Mouse (Mus musculus): Measurements from ENCODE around the gene Vav1. TPM values are rescaled to one million over a fixed set of nuclear protein-coding genes. Genes with fewer than 3 reads are reported as not detected.

The Vav1 gene
- total RNA-seq, 2 experiments from 2014 or later: 3.9 to 4.2 TPM

GRCm38 (mm10) chr17:57278537-57278936, 363 bp upstream of the Vav1 start:
- DNase-seq (ENCODE audit: low spot score in 2 of 2): no peak

GRCm38 (mm10) chr17:57279591-57280224, 808 bp downstream of the Vav1 start:
- no peak for DNase-seq (ENCODE audit: low spot score in 2 of 2)

GRCm38 (mm10) chr17:57280411-57280810, 1.5 kb downstream of the Vav1 start:
- DNase-seq (ENCODE audit: low spot score in 2 of 2): no peak

DNA sequence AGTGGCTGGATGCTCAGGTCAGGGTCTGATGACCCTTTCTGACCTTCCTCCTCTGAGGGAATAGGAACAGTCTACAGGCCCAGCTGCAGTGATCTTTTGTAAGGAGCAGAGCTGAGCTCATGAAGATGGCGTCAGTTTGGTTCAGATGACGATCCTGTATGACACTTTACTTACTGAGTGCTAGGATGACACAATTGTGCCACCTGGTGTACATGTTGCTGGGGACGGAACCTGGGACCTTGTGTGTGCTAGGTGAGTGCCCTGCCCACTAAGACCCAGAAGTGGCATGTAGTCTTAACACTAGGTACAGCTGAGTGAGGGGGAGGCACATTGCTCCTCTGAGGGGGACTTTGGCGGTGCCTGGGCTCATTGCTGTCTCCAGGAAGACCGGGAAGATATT, 5.0 kb downstream of the Vav1 start:
- no peak for DNase-seq (ENCODE audit: low spot score in 2 of 2)

GRCm38 (mm10) chr17:57285077-57285476, 6.2 kb downstream of the Vav1 start:
- no peak for DNase-seq (ENCODE audit: low spot score in 2 of 2)

DNA sequence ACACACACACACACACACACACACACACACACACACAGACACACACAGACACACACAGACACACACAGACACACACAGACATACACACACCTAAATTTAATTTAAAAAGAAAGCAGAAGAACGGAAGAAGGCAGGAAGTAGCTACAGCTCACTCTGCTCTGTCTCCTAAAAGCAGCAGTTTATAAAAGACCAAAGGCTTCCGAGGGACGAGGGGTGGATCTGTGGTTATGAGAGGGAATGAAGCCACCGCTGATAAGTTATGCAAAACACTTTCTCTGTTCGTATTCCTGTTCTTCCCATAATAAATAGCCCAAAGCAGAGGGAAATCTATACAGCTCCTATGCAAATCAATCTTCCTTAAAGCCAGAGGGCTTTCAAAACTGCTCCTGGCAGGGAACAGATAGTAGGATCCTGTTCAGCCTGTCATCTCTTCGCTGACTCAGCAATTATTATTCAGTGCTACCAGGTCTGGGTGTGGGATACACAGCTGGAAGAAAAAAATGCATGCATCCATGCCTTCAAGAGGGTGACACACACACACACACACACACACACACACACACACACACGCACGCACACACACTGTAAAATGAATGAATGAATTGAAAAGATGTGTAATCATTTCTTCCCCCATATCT, 7.9 kb downstream of the Vav1 start:
- DNase-seq (ENCODE audit: low spot score in 2 of 2): no peak

GRCm38 (mm10) chr17:57289252-57289651, 10.4 kb downstream of the Vav1 start:
- no peak for DNase-seq (ENCODE audit: low spot score in 2 of 2)

DNA sequence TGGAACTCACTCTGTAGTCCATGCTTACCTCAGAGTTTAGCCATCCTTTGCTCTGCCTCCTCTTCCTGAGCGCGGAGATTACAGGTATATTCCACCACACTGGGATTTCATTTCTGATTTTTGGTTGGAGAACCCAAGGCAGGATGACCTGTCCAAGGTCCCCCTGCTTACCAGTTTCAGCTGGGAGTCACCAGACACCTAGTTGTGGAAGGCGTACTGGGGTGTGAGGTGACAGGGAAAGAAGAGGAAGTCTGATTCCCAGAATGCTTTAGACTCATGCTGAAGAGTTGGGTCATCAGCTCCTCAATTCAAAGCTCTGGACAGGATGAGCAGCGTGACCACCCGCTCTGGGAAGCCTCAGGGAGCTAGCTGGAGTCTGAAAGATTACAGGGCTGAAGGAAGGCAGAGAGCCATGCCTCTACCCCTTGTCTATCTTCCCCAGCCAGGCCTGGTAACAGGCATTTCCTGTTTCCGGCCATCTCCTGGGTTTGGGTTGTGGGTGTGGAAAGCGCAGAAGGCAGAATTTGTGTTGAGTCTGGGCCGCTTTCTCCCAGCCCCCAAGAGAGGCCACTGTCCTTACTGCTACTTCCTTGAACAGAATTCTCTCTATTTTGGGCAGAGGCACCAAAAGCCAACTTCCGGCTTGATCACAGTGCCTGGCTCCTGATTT, 11.2 kb downstream of the Vav1 start:
- DNase-seq (ENCODE audit: low spot score in 2 of 2): no peak

DNA sequence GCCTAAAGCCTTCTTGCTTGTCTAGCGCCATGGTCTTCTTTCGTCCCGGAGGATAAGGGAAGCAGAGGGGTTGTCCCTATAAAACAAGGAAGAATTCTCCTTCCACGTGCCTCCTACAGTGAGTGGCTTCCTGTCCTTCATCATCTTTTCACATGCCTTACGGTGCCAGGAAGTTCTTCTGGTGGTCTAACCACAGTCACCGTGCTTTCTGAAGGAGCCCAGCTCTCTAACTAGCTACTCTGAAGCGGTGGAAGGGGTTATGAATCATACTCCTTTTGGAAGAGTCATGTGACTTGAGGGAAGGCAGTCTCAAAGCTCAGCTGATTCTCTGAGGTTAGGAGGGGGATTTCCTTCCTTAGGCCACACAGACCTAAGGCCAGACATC, 11.8 kb downstream of the Vav1 start:
- DNase-seq (ENCODE audit: low spot score in 2 of 2): no peak

DNA sequence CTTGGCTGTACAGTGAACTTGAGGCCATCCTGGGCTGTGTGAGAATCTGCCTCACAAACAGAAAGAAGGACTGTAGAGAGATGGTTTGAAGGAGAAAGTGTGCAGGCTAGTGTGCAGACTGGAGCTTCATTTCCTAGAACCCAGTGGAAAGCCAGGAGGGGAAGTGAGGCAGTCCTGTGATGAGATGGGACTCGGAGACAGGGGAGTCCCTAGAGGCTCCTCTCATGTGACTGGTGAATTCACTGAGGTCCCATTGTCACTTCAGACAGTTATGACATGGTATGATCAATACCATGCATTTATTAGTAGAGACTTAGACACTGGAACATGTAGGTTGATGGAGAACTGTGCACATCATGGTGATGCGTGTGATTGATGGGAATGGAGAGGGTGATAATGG, 13.4 kb downstream of the Vav1 start:
- DNase-seq (ENCODE audit: low spot score in 2 of 2): no peak

GRCm38 (mm10) chr17:57292968-57293367, 14.1 kb downstream of the Vav1 start:
- DNase-seq (ENCODE audit: low spot score in 2 of 2): no peak

DNA sequence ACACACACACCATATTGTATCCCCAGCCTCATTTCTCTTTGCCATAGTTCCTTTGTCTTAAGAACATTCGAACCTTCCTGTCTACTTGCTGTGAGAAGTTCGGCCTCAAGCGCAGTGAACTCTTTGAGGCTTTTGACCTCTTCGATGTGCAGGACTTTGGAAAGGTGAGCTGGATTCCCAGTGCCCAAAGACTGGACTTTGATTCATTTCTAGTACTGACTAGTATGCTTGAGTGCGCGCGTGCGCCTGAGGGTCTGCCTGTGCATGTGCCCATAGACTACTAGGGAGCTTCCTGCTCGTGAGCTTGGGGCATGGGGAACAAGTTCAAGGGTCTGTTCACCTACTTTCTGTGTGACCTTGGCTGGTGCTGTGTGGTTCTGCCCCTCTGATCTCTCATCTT, 17.0 kb downstream of the Vav1 start:
- DNase-seq (ENCODE audit: low spot score in 2 of 2): no peak

DNA sequence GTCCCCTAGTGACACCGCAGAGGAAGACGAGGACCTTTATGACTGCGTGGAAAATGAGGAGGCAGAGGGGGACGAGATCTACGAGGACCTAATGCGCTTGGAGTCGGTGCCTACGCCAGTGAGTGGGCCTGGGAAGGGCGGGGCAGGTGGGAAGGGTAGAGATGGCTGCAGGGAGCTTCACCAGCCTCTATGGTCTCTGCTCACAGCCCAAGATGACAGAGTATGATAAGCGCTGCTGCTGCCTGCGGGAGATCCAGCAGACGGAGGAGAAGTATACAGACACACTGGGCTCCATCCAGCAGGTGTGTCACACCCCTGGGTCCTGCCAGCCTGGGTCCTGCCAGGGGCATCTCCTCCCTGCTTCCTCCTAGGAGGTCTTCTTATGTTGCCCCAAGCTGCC, 18.1 kb downstream of the Vav1 start:
- DNase-seq (ENCODE audit: low spot score in 2 of 2): no peak

DNA sequence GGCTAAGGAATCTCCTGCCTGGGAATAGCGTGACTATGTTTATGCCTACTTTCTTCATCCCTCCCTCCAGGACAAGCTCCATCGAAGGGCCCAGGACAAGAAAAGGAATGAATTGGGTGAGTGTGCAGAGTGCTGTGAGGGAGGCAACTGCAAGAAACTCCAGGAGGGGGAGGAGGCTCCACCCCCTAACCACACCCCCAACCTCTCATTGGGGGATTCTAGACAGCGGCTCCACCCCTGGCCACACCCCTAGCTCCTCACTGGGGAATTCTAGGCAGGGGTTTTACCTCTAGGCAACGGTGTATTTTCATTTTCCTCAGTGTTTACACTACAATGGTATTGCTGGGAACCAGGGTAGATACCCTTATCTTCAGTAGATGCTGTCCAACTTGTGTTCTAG, 26.7 kb downstream of the Vav1 start:
- DNase-seq (ENCODE audit: low spot score in 2 of 2): no peak

DNA sequence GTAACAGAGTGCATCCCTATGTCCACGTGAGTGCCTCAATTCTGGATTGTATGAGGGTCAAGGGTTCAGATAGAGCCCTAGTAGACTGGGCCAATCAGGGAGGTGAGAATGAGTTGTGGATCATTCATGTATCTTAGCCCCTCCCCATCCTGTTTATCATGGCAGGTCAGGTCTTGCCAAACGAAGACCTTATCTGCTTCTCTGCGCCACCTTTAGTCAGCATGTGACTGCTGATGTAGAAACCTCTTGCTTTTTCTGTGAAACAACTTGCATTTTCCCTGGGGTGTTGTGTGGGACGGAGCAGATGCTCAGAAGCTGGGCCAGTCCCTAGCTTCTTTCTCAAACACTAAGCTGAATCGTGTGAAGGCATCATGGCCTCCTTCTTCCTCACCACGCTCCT, 28.2 kb downstream of the Vav1 start:
- DNase-seq (ENCODE audit: low spot score in 2 of 2): peak; percentile 3 to 13

GRCm38 (mm10) chr17:57311801-57312200, 32.9 kb downstream of the Vav1 start:
- DNase-seq (ENCODE audit: low spot score in 2 of 2): no peak

DNA sequence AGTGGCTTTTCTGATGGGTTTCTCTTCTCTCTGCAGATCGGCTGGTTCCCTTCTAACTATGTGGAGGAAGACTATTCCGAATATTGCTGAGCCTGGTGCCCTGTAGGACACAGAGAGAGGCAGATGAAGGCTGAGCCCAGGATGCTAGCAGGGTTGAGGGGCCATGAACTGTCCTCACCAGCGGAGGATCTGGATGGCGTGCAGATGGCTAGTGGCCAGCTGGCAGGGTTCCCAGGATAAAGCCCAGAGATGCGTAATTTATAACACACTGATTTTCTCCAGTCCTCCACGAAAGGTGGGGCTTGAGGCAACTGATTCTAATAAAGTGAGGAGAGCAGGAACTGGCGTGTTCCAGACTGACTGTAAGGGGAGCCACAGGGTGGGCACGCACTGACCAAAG, 48.7 kb downstream of the Vav1 start:
- DNase-seq (ENCODE audit: low spot score in 2 of 2): no peak

DNA sequence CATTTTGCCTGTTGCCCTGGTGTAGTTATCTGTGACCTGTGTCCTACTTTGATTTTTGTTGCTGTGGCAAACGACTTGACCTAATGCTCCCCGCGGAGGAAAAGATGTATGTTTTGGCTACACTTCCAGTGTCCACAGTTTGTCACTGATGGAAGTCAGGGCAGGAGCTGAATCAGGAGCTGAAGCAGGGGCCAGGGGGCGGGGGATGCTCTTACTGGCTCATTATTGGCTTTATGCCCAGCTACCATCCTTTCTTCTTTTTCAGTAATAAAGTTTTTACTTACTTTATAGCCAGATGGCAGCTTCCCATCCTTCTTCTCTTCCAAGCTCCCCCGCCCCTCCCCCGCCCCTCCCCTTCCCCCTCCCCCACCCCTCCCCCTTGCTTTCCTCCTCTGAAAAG, 50.0 kb downstream of the Vav1 start:
- no peak for DNase-seq (ENCODE audit: low spot score in 2 of 2)

DNA sequence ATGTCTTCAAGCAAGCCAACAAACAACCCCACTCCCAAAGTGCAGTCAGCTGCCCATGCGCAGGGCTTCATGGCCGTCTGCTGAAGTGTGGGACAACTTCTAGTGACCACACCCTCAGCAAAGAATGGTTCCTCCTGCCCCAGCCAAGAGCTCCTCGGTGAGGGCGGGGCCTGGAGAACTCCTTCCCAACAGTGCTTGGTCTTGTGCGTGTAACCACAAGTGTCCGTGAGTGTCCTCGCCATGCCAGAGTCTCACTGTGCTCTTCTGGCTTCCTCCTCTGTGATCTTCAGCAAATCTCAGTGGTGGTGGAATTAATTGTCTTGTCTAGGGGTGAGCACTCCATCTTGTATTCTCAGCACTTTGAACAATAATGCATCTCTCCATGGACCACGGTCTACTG, 52.1 kb downstream of the Vav1 start:
- DNase-seq (ENCODE audit: low spot score in 2 of 2): no peak

- no peak for DNase-seq (ENCODE audit: low spot score in 2 of 2)
Measured at GRCm38 (mm10) chr17:57332241-57332640, 53.3 kb downstream of the Vav1 start.

- no peak for DNase-seq (ENCODE audit: low spot score in 2 of 2)
Measured at GRCm38 (mm10) chr17:57334001-57334760, 55.3 kb downstream of the Vav1 start.

GRCm38 (mm10) chr17:57334761-57335150, 55.9 kb downstream of the Vav1 start:
- DNase-seq (ENCODE audit: low spot score in 2 of 2): peak; percentile 62 to 81
